Mouse (Mus musculus) liver, embryonic 11.5 days (tissue): ENCODE measurements around the gene Chd1l. TPM values are rescaled to one million over a fixed set of nuclear protein-coding genes. Genes with fewer than 3 reads are reported as not detected.

Source experiments
- ATAC-seq: fragments of 200-750 bp; cut with Nextera tagmentation; replicated peaks from 2 replicates; pipeline ENCODE4 v1.8.0; 2017; ENCODE audit warnings: moderate number of reproducible peaks, mild to moderate bottlenecking, moderate TSS enrichment, moderate library complexity; ENCODE audit not compliant: low FRiP score
- DNase-seq: peaks from one replicate; pipeline ENCODE4 v3.0.0-alpha.2; 2017; ENCODE audit warnings: low spot score
- H3K27ac ChIP-seq: fragments of 300-500 bp; sonication (generic); 2 replicates; pipeline ENCODE4 v1.5.1; 2014; ENCODE audit warnings: mild to moderate bottlenecking, low read depth, low read length, control low read depth
- H3K27me3 ChIP-seq: fragments of 300-500 bp; sonication (generic); replicated peaks from 2 replicates; pipeline ENCODE4 v1.6.1; 2014; ENCODE audit warnings: low read length, mixed read lengths; ENCODE audit not compliant: control insufficient read depth, insufficient read depth
- H3K36me3 ChIP-seq: fragments of 300-500 bp; sonication (generic); 2 replicates; pipeline ENCODE4 v1.6.1; 2014; ENCODE audit warnings: mild to moderate bottlenecking, low read length, moderate library complexity, mixed read lengths; ENCODE audit not compliant: control insufficient read depth, insufficient read depth
- H3K4me1 ChIP-seq: fragments of 300-500 bp; sonication (generic); replicated peaks from 2 replicates; pipeline ENCODE4 v1.6.1; 2014; ENCODE audit warnings: low read length, mixed read lengths; ENCODE audit not compliant: control insufficient read depth, insufficient read depth
- H3K4me2 ChIP-seq: fragments of 300-500 bp; sonication (generic); 2 replicates; pipeline ENCODE4 v1.6.1; 2014; ENCODE audit warnings: mild to moderate bottlenecking, control low read depth, moderate library complexity
- H3K4me3 ChIP-seq: fragments of 300-500 bp; sonication (generic); 2 replicates; pipeline ENCODE4 v1.5.1; 2014; ENCODE audit warnings: low read depth, low read length, control low read depth
- H3K9ac ChIP-seq: fragments of 300-500 bp; sonication (generic); 2 replicates; pipeline ENCODE4 v1.6.1; 2014; ENCODE audit warnings: low read depth, low read length, control low read depth
- H3K9me3 ChIP-seq: fragments of 300-500 bp; sonication (generic); 2 replicates; pipeline ENCODE4 v1.6.1; 2016; ENCODE audit warnings: low read length, inconsistent platforms, mixed read lengths; ENCODE audit not compliant: control insufficient read depth
- WGBS: fragments of 180-500 bp; shearing (Covaris S2); extraction: QIAGEN DNeasy Blood & Tissue Kit; methylation state at CpG from one replicate; pipeline ENCODE4 v1.1.7; 2014; 5-methylcytosine and 5-hydroxymethylcytosine counted together
- polyA plus RNA-seq: library from polyadenylated mRNA; unstranded; fragments of >200 nt; fragmentation: Nextera tagmentation; extraction: Ambion mirVana; gene quantifications from 2 replicates; pipeline ENCODE4 v1.2.1, GENCODE M21; 2014

Chd1l gene
- polyA plus RNA-seq, 1 experiment from 2014 or later = 26.8 TPM

DNA sequence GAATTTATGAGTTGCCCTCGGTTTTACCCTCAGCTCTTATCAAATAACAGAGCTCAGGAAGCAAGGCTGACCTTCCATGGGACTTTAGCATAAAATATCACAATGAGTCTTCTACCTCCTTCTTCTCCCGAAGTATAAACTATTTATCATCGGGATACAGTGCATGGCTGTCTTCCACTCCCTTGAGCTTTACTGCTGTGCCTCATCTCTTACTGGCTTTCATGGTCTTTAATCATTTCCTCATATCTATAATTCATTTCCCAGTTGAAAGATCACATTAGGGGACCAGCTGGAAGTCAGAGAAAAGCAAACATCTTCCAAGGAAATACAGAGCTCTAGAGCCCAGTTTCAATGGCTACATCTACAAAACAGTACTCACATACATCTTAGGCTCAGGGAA, 39.0 kb upstream of the Chd1l start:
- Histone ChIP-seq H3K4me1 (no peaks in the 10 kb centered on the region), H3K27ac (no peak overlapping the region), H3K4me2 (no peak overlapping the region), H3K36me3 (no peaks in the 10 kb centered on the region), H3K27me3 (no peaks in the 10 kb centered on the region), H3K9ac (no peak overlapping the region), H3K9me3 (no peaks in the 10 kb centered on the region), H3K4me3 (no peak overlapping the region)
- 63% methylated on average over 3 of the region's 3 CpGs for WGBS
- no peak for ATAC-seq
- no peak for DNase-seq

GRCm38 (mm10) chr3:97648518-97648917, 38.5 kb upstream of the Chd1l start:
- H3K9ac ChIP-seq = no peak overlapping the region
- ATAC-seq (no peak), DNase-seq (no peak)
- H3K4me2 ChIP-seq = no peak overlapping the region
- WGBS = 41% methylated on average over 1 of the region's 1 CpGs
- no peaks in the 10 kb centered on the region for H3K4me1 ChIP-seq
- no peaks in the 10 kb centered on the region for H3K36me3 ChIP-seq
- H3K27me3 ChIP-seq = no peaks in the 10 kb centered on the region
- H3K9me3 ChIP-seq = no peaks in the 10 kb centered on the region
- no peak overlapping the region for H3K4me3 ChIP-seq
- no peak overlapping the region for H3K27ac ChIP-seq

DNA sequence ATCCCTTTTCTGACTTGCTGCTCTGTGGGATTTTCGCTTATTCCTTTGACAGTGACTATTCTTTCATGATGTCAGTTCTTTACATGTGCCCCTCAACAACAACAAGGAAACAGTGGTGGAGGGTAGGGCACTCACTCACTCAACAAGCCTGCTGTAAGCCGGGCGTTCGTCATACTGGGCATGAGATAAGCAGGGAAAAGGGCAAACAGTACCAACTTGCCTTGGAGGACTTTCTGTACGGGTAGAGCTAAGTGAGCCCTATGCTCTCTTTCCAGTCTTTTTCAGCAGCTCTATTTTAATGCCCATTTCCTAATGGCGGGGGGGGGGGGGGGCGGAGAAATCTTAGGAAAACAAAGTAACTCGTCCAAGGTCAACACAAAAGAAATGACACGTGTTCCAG, 32.0 kb upstream of the Chd1l start:
- no peak overlapping the region for H3K4me3 ChIP-seq
- H3K9me3 ChIP-seq = no peaks in the 10 kb centered on the region
- H3K36me3 ChIP-seq = no peaks in the 10 kb centered on the region
- H3K27ac ChIP-seq = no peak overlapping the region
- no peak overlapping the region for H3K9ac ChIP-seq
- H3K27me3 ChIP-seq = no peaks in the 10 kb centered on the region
- ATAC-seq = no peak
- no peak for DNase-seq
- 75% methylated on average over 9 of the region's 9 CpGs for WGBS
- no peaks in the 10 kb centered on the region for H3K4me1 ChIP-seq
- H3K4me2 ChIP-seq = no peak overlapping the region

GRCm38 (mm10) chr3:97641396-97641795, 31.4 kb upstream of the Chd1l start:
- Histone ChIP-seq H3K9me3 (no peaks in the 10 kb centered on the region), H3K27ac (no peak overlapping the region), H3K9ac (no peak overlapping the region), H3K36me3 (no peaks in the 10 kb centered on the region), H3K4me1 (no peaks in the 10 kb centered on the region), H3K4me3 (no peak overlapping the region), H3K4me2 (no peak overlapping the region), H3K27me3 (no peaks in the 10 kb centered on the region)
- DNase-seq (no peak), ATAC-seq (no peak)
- 87% methylated on average over 4 of the region's 4 CpGs for WGBS

- H3K9me3 ChIP-seq = no peaks in the 10 kb centered on the region
- 77% methylated on average over 3 of the region's 3 CpGs for WGBS
- DNase-seq = no peak
These were observed 24.3 kb upstream of the Chd1l start for GRCm38 (mm10) chr3:97634288-97634761.

DNA sequence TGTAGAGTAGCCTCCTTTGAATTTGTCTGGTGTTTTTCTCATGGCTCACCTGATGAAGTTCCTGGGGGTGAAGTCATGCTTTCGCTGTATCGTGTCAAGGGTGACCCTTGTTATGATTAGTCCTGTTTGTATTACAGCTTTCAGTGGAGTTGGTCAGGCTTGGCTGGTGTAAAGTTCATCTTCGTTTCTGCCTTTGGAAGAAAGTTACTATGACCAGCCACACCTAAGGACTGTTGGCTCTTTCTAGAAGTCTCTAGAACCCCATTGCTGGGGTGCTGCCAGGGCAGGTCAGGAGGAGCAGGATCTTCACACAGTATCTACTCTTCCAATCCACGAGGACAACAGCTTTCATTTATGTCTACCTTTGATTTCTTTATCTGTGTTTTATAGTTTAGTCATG, 23.5 kb upstream of the Chd1l start:
- no peak overlapping the region for H3K9ac ChIP-seq
- 80% methylated on average over 4 of the region's 4 CpGs for WGBS

More at GRCm38 (mm10) chr3:97634288-97634761, 24.3 kb upstream of the Chd1l start:
- Histone ChIP-seq H3K4me2 (no peak overlapping the region), H3K9ac (no peak overlapping the region), H3K27ac (no peak overlapping the region), H3K4me3 (no peak overlapping the region), H3K27me3 (no peaks in the 10 kb centered on the region), H3K4me1 (no peaks in the 10 kb centered on the region), H3K36me3 (no peaks in the 10 kb centered on the region)
- ATAC-seq = no peak

DNA sequence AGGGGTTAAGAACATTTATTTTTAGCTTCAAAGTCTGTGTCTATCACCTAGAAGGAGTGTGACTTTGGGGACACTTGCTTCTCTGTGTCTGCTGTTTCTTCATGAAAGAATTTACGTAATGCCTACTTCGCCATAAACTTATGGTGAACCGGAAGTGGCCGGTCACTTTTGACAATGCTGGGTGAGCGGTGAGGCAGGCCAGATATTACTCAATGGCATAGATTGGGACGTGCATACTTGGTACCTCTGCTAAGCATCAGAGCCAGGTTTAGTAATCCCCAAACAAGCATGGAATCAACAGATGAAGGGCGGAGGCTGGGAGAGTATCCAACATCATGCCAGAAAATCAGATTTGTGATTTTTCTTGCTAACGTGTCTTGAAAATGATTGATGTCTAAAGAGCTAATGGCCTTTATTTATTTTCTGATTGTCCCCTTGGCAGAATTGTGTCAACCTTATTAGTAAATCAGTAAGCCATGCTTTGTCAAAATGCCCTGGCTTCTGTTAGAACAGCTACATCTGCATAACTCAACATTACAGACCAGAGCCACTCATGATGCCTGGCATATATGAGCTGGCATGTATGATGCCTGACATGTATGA, 21.4 kb upstream of the Chd1l start:
- Histone ChIP-seq H3K4me1 (peaks cover 7% of the 10 kb centered on the region; the same call in 1 of the 2 replicates), H3K27ac (no peak overlapping the region), H3K4me3 (no peak overlapping the region), H3K9me3 (no peaks in the 10 kb centered on the region), H3K27me3 (no peaks in the 10 kb centered on the region), H3K9ac (no peak overlapping the region), H3K4me2 (no peak overlapping the region), H3K36me3 (no peaks in the 10 kb centered on the region)
- ATAC-seq (no peak), DNase-seq (no peak)
- 83% methylated on average over 8 of the region's 8 CpGs for WGBS

More for the DNA sequence above, 23.5 kb upstream of the Chd1l start:
- ATAC-seq = no peak
- Histone ChIP-seq H3K27me3 (no peaks in the 10 kb centered on the region), H3K4me1 (0 out of 2 replicates have a peak, but pooled peaks cover 4% of the 10 kb centered on the region), H3K4me2 (no peak overlapping the region), H3K4me3 (no peak overlapping the region), H3K36me3 (no peaks in the 10 kb centered on the region), H3K27ac (no peak overlapping the region), H3K9me3 (no peaks in the 10 kb centered on the region)
- DNase-seq = no peak

DNA sequence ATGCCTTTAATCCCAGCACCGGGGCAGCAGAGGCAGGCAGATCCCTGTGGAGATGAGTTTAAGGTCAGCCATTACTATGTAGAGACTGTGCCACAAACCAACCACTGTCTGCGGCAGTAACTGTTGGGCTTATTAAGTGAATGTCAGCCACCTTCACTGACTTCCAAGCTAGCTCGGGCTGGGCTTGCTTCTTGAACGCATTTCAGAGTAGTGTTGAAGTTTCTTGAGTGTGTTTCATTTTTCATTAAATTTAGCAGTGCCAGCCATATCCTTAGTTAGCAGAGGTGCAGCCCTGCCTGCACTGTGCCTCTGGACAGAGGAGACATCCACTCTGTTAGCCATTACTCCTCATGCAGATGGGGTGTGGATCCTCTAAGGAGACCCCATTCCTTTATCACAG, 20.7 kb upstream of the Chd1l start:
- no peak for ATAC-seq
- Histone ChIP-seq H3K36me3 (no peaks in the 10 kb centered on the region), H3K9ac (no peak overlapping the region), H3K27me3 (no peaks in the 10 kb centered on the region), H3K4me3 (no peak overlapping the region), H3K27ac (no peak overlapping the region), H3K4me1 (peaks cover 7% of the 10 kb centered on the region; the same call in 1 of the 2 replicates), H3K4me2 (no peak overlapping the region), H3K9me3 (no peaks in the 10 kb centered on the region)
- WGBS = 91% methylated on average over 4 of the region's 4 CpGs
- DNase-seq = no peak

DNA sequence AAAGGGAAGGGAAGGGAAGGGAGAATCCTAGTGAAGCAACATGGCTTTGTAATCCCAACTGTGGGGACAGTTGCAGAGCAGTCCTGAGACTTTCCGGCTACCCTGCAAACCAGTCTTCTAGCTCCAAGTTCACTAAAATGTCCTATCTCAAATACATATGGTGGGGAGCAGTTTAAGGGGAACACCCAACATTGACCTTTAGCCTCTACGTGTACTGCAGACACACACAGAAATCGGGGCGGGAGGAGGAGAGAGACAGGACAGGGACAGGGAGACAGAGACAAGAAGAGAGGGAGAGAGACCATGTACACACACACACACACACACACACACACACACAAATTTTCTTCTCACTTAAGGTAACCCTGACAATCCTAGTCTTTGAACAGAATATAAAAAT, 19.9 kb upstream of the Chd1l start:
- no peak overlapping the region for H3K9ac ChIP-seq
- peaks cover 7% of the 10 kb centered on the region; the same call in 1 of the 2 replicates for H3K4me1 ChIP-seq
- DNase-seq (no peak), ATAC-seq (no peak)
- H3K27me3 ChIP-seq = no peaks in the 10 kb centered on the region
- H3K27ac ChIP-seq = no peak overlapping the region
- H3K36me3 ChIP-seq = no peaks in the 10 kb centered on the region
- 85% methylated on average over 4 of the region's 4 CpGs for WGBS
- no peaks in the 10 kb centered on the region for H3K9me3 ChIP-seq
- no peak overlapping the region for H3K4me3 ChIP-seq
- H3K4me2 ChIP-seq = no peak overlapping the region
